Mouse (Mus musculus): ENCODE measurements at regions not wholly inside any gene's neighbourhood (a gene's known extent, or its start where the extent isn't known, plus 50 kb on each side); places are given as distances from the start of the nearest gene placed in this dataset.

DNA sequence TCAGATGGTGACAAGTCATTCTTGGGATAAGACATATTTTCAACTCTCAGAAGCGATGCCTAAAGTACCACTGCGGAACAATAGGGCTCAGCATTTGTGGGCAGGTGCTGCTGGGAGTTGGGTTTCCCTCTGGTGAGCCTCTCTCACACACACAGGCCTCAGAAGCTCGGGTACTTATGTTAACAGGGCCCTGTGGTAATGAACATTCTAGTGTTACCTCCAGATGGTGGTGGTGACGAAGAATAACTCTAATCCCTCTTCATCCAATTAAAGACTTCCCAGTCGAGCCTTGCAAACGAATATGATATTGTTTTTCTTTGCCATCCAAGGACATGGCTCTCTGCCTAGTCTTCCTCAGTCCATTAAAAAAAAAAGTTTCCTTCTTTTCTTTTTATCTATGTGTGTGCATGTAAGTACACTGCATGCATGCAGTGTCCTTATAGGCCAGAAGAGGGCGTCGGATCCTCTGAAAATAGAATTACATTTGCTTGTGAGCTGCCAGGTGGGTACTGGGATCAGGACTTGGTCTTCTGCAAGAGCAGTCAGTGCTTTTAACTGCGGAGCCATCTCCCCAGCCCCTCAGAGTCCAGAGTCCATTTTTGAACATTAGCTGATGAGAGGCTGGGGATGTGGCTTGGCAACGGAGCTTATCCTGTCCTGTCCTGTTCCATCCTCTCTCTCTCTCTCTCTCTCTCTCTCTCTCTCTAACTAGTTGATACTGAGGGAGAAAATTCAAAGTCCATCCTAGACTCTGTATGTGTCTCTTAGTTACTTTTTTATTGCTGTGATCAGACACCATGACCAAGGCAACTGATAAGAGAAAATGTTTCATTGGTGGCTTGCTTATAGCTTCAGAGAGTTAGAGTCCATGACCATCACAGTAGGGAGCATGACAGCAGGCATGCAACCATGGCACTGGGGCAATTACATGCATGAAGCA lies 146.3 kb upstream of the Usp9x start:
- TF ChIP-seq CTCF (conservative IDR thresholded peaks at IDR 0.05; ENCODE audit: insufficient read depth, insufficient read length, low read depth, low read length) (0 out of 2 replicates have a peak, but pooled peaks have one; percentile 10), POLR2A (IDR thresholded peaks at IDR 0.05; ENCODE audit: low read depth, low read length) (no peak)

All from kidney, adult 2 months (tissue).